Mouse (Mus musculus) cerebellum, adult 18-20 months (tissue): ENCODE data around the gene Mfsd13b.
"Not testable (repeated sequence)": the region's sequence is repeated elsewhere in the genome, so short reads cannot be mapped to it uniquely, and the experiment has no call there.

Experiments
- DNase-seq, 2 experiments: peaks; one replicate each; pipeline ENCODE4 v3.0.0; 2021

Gene Mfsd13b

GRCm38 (mm10) chr7:120991191-120991590 lies 8.9 kb downstream of the Mfsd13b start:
- no peak for DNase-seq

- DNase-seq = no peak
Measured at GRCm38 (mm10) chr7:120999021-120999530, 16.8 kb downstream of the Mfsd13b start.

GRCm38 (mm10) chr7:121000065-121000822 lies 17.9 kb downstream of the Mfsd13b start:
- DNase-seq = no peak

- no peak for DNase-seq
Measured at GRCm38 (mm10) chr7:121001879-121002278, 19.6 kb downstream of the Mfsd13b start.

GRCm38 (mm10) chr7:121002407-121002928 lies 20.2 kb downstream of the Mfsd13b start:
- DNase-seq = no peak

GRCm38 (mm10) chr7:121003793-121004418 lies 21.6 kb downstream of the Mfsd13b start:
- no peak for DNase-seq

- DNase-seq = no peak
Measured at GRCm38 (mm10) chr7:121011794-121012689, 29.7 kb downstream of the Mfsd13b start.

GRCm38 (mm10) chr7:121014486-121014885 lies 32.2 kb downstream of the Mfsd13b start:
- no peak for DNase-seq

GRCm38 (mm10) chr7:121018778-121019177 lies 36.5 kb downstream of the Mfsd13b start:
- no peak for DNase-seq

GRCm38 (mm10) chr7:121020277-121020676 lies 38.0 kb downstream of the Mfsd13b start:
- no peak for DNase-seq

- no peak for DNase-seq
Measured at GRCm38 (mm10) chr7:121025221-121026008, 43.1 kb downstream of the Mfsd13b start.

- DNase-seq = no peak
Measured at GRCm38 (mm10) chr7:121026300-121026699, 44.0 kb downstream of the Mfsd13b start.

- not testable (repeated sequence) for DNase-seq
Measured at GRCm38 (mm10) chr7:121029947-121030346, 47.6 kb downstream of the Mfsd13b start.

- peak; percentile 91 to 92 for DNase-seq
Measured at GRCm38 (mm10) chr7:121033856-121034652, 51.7 kb downstream of the Mfsd13b start, which contains the start of gene Mettl9. Gene Mettl9 (plus strand): TSS chr7:121034445.

- peak; percentile 71 to 83 for DNase-seq
Measured at GRCm38 (mm10) chr7:121034701-121035141, 52.4 kb downstream of the Mfsd13b start.

- DNase-seq = peak in 1 of 2 experiments; percentile 21
Measured at GRCm38 (mm10) chr7:121035161-121035721, 52.9 kb downstream of the Mfsd13b start.

- no peak for DNase-seq
Measured at GRCm38 (mm10) chr7:121040595-121040994, 58.3 kb downstream of the Mfsd13b start.

- no peak for DNase-seq
Measured at GRCm38 (mm10) chr7:121041989-121042388, 59.7 kb downstream of the Mfsd13b start.

GRCm38 (mm10) chr7:121043004-121043403 lies 60.7 kb downstream of the Mfsd13b start:
- no peak for DNase-seq

- no peak for DNase-seq
Measured at GRCm38 (mm10) chr7:121043510-121043909, 61.2 kb downstream of the Mfsd13b start.

- no peak for DNase-seq
Measured at GRCm38 (mm10) chr7:121044251-121044650, 61.9 kb downstream of the Mfsd13b start.
